Mouse (Mus musculus) E14TG2a.4 (cell line): ENCODE results near the gene Cnfn.

Source experiments
- H3K27me3 ChIP-seq: 2 replicates; pipeline ENCODE4 v1.6.1; 2014; ENCODE audit warnings: low read length, control low read depth; ENCODE audit not compliant: insufficient read depth
- H3K36me3 ChIP-seq: 2 replicates; pipeline ENCODE4 v1.6.1; 2014; ENCODE audit warnings: low read length, control low read depth; ENCODE audit not compliant: insufficient read depth
- H3K4me1 ChIP-seq: replicated peaks from 2 replicates; pipeline ENCODE4 v1.6.1; 2014; ENCODE audit warnings: low read depth, low read length, control low read depth
- H3K4me3 ChIP-seq: replicated peaks from 2 replicates; pipeline ENCODE4 v1.5.1; 2014; ENCODE audit warnings: mild to moderate bottlenecking, low read length
- H3K9me3 ChIP-seq: 2 replicates; pipeline ENCODE4 v1.6.1; 2014; ENCODE audit warnings: low read length, control low read depth
- CTCF ChIP-seq: conservative IDR thresholded peaks from 2 replicates; pipeline ENCODE4 v1.5.1; 2014; ENCODE audit warnings: low read length
- NANOG ChIP-seq: IDR thresholded peaks from 2 replicates; pipeline ENCODE4 v1.6.1; 2014; ENCODE audit warnings: borderline replicate concordance, low read length, mixed read lengths
- POU5F1 ChIP-seq: IDR thresholded peaks from 2 replicates; pipeline ENCODE4 v1.6.1; 2014; ENCODE audit warnings: low read length, borderline replicate concordance

The Cnfn gene

GRCm38 (mm10) chr7:25379551-25380351 lies 10.2 kb upstream of the Cnfn start:
- Histone ChIP-seq H3K4me1 (peaks cover 78% of the 10 kb centered on the region), H3K4me3 (peak overlapping the region; percentile 77), H3K36me3 (peaks cover 34% of the 10 kb centered on the region), H3K27me3 (peaks cover 21% of the 10 kb centered on the region), H3K9me3 (no peaks in the 10 kb centered on the region)
- TF ChIP-seq NANOG: no peak
- peak; percentile 40 for TF ChIP-seq CTCF

- Histone ChIP-seq H3K27me3 (peaks cover 25% of the 10 kb centered on the region), H3K4me1 (peaks cover 76% of the 10 kb centered on the region), H3K36me3 (peaks cover 21% of the 10 kb centered on the region), H3K9me3 (no peaks in the 10 kb centered on the region), H3K4me3 (no peak overlapping the region)
- TF ChIP-seq CTCF (no peak), NANOG (no peak), POU5F1 (no peak)
Observed at GRCm38 (mm10) chr7:25378181-25379100, 8.9 kb upstream of the Cnfn start.

DNA sequence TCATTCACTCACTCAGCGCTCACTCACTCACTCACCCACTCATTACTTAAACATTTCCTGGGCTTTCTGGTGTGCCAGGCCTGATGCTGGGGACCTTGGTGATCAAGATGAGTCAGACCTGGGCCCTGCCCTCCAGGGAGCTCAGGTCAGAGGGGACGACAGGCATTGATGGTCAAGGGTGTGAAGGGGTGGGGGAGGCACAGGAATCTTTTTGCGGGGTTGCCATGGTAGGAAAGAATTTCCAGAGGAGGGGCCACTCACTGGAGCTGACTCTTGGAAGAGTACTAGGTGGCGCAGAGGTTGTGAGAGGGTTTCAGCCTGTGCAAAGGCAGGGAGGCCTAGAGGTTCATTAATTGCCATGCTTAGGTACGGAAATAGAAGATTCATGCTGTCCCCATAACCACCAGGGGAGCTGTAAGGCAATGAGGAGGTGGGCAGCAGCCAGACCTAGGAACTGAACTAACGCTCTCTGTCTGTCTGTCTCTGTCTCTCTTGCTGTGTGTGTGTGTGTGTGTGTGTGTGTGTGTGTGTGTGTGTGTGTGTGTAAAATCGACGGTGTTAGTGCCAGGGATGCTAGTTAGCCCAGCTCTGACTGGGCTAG lies 7.7 kb upstream of the Cnfn start:
- Histone ChIP-seq H3K4me1 (peaks cover 67% of the 10 kb centered on the region), H3K36me3 (peaks cover 10% of the 10 kb centered on the region), H3K4me3 (peak overlapping the region; percentile 60), H3K27me3 (peaks cover 25% of the 10 kb centered on the region), H3K9me3 (no peaks in the 10 kb centered on the region)
- TF ChIP-seq POU5F1: no peak
- TF ChIP-seq CTCF: 0 out of 2 replicates have a peak, but pooled peaks have one; percentile 11

GRCm38 (mm10) chr7:25376556-25376955 lies 7.0 kb upstream of the Cnfn start:
- H3K4me3 ChIP-seq: peak overlapping the region; percentile 60
- no peak for TF ChIP-seq POU5F1
- TF ChIP-seq CTCF: no peak
- no peak for TF ChIP-seq NANOG
- H3K9me3 ChIP-seq: no peaks in the 10 kb centered on the region
- H3K4me1 ChIP-seq: peaks cover 61% of the 10 kb centered on the region
- peaks cover 26% of the 10 kb centered on the region for H3K27me3 ChIP-seq
- H3K36me3 ChIP-seq: peaks cover 3% of the 10 kb centered on the region

- no peaks in the 10 kb centered on the region for H3K9me3 ChIP-seq
- H3K4me1 ChIP-seq: peaks cover 46% of the 10 kb centered on the region
Observed at GRCm38 (mm10) chr7:25372441-25372840, 2.9 kb upstream of the Cnfn start.

DNA sequence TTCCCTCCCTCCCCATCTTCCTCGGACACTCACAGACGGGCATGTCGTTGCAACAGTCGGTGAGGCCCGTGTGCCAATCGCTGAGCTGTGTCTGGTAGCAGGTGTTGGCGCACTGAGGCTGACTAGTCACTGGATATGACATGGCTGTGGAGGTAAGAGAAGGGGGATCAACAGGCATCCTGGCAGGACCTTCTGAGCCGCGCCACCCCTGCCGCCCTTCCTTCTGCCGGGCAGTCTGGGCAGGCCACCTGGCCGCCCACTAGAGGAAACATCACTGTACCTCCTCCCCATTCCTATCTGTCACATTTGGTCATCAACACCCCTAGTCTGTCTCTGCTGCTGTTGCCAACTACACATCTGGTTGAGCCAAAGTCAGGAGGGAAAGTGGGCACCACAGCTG lies 1.2 kb downstream of the Cnfn start:
- Histone ChIP-seq H3K9me3 (no peaks in the 10 kb centered on the region), H3K36me3 (peaks cover 13% of the 10 kb centered on the region), H3K4me1 (peaks cover 50% of the 10 kb centered on the region), H3K27me3 (peaks cover 55% of the 10 kb centered on the region), H3K4me3 (peak overlapping the region; percentile 82)
- TF ChIP-seq NANOG (no peak), CTCF (no peak), POU5F1 (no peak)

More at GRCm38 (mm10) chr7:25372441-25372840, 2.9 kb upstream of the Cnfn start:
- TF ChIP-seq CTCF (no peak), POU5F1 (no peak), NANOG (no peak)
- H3K36me3 ChIP-seq: no peaks in the 10 kb centered on the region
- no peak overlapping the region for H3K4me3 ChIP-seq
- H3K27me3 ChIP-seq: peaks cover 50% of the 10 kb centered on the region

- Histone ChIP-seq H3K4me3 (peak overlapping the region; percentile 82), H3K9me3 (no peaks in the 10 kb centered on the region), H3K27me3 (peaks cover 55% of the 10 kb centered on the region), H3K36me3 (peaks cover 19% of the 10 kb centered on the region), H3K4me1 (peaks cover 54% of the 10 kb centered on the region)
- no peak for TF ChIP-seq POU5F1
- peak; percentile 31 for TF ChIP-seq CTCF
Observed at GRCm38 (mm10) chr7:25367632-25368293, 1.8 kb downstream of the Cnfn start.

GRCm38 (mm10) chr7:25365937-25366625 lies 3.4 kb downstream of the Cnfn start:
- peaks cover 48% of the 10 kb centered on the region for H3K27me3 ChIP-seq
- TF ChIP-seq CTCF (no peak), NANOG (no peak), POU5F1 (no peak)

More at GRCm38 (mm10) chr7:25365937-25366625, 3.4 kb downstream of the Cnfn start:
- no peaks in the 10 kb centered on the region for H3K9me3 ChIP-seq
- peaks cover 28% of the 10 kb centered on the region for H3K36me3 ChIP-seq
- H3K4me3 ChIP-seq: peak overlapping the region; percentile 62
- peaks cover 54% of the 10 kb centered on the region for H3K4me1 ChIP-seq
